Mouse (Mus musculus) neural tube, embryonic 10.5 days (tissue): ENCODE data around the gene Nelfa.
"Not testable (repeated sequence)": the region's sequence is repeated elsewhere in the genome, so short reads cannot be mapped to it uniquely, and the experiment has no call there.

Source experiments
- DNase-seq: peaks from one replicate; pipeline ENCODE4 v3.0.0-alpha.2; 2017; ENCODE audit warnings: low spot score; ENCODE audit errors: extremely low spot score

The Nelfa gene

GRCm38 (mm10) chr5:33920037-33920436 is 16.2 kb downstream of the Nelfa start:
- DNase-seq, result no peak

GRCm38 (mm10) chr5:33919466-33919865 is 16.7 kb downstream of the Nelfa start:
- DNase-seq, result no peak

GRCm38 (mm10) chr5:33916616-33917015 is 19.6 kb downstream of the Nelfa start:
- not testable (repeated sequence) for DNase-seq

GRCm38 (mm10) chr5:33915031-33915430 is 21.2 kb downstream of the Nelfa start:
- not testable (repeated sequence) for DNase-seq

- no peak for DNase-seq
These were observed 33.0 kb downstream of the Nelfa start for GRCm38 (mm10) chr5:33903176-33903575.

GRCm38 (mm10) chr5:33902696-33903095 is 33.5 kb downstream of the Nelfa start:
- no peak for DNase-seq

GRCm38 (mm10) chr5:33901278-33901677 is 34.9 kb downstream of the Nelfa start:
- DNase-seq, result no peak

GRCm38 (mm10) chr5:33900701-33901263 is 35.4 kb downstream of the Nelfa start:
- no peak for DNase-seq

GRCm38 (mm10) chr5:33900101-33900500 is 36.1 kb downstream of the Nelfa start:
- DNase-seq, result no peak

- DNase-seq, result no peak
These were observed 37.0 kb downstream of the Nelfa start for GRCm38 (mm10) chr5:33899245-33899644.

GRCm38 (mm10) chr5:33898671-33899070 is 37.5 kb downstream of the Nelfa start:
- DNase-seq, result no peak

- no peak for DNase-seq
These were observed 39.1 kb downstream of the Nelfa start for GRCm38 (mm10) chr5:33897158-33897557.

GRCm38 (mm10) chr5:33895116-33895515 is 41.1 kb downstream of the Nelfa start:
- DNase-seq, result no peak

GRCm38 (mm10) chr5:33893406-33893805 is 42.8 kb downstream of the Nelfa start:
- DNase-seq, result no peak

GRCm38 (mm10) chr5:33881118-33881517 is 55.1 kb downstream of the Nelfa start:
- DNase-seq, result no peak

- no peak for DNase-seq
These were observed 60.7 kb downstream of the Nelfa start for GRCm38 (mm10) chr5:33875472-33875871.

- no peak for DNase-seq
These were observed 78.5 kb downstream of the Nelfa start for GRCm38 (mm10) chr5:33857693-33858092.

GRCm38 (mm10) chr5:33854019-33854418 is 82.2 kb downstream of the Nelfa start:
- no peak for DNase-seq

GRCm38 (mm10) chr5:33853086-33853485 is 83.1 kb downstream of the Nelfa start:
- DNase-seq, result no peak

- no peak for DNase-seq
These were observed 84.7 kb downstream of the Nelfa start for GRCm38 (mm10) chr5:33851466-33851865.
